Mouse (Mus musculus) colon, adult 2 months (tissue): Measurements from ENCODE around the gene Golgb1. TPM values are rescaled to one million over a fixed set of nuclear protein-coding genes. Genes with fewer than 3 reads are reported as not detected.

Experiments used
- polyA plus RNA-seq: library from polyadenylated mRNA; depleted of rRNA; stranded (reverse); fragments of >200 nt; gene quantifications from 2 replicates; pipeline ENCODE4 v1.2.3, GENCODE M21; 2012; rRNA removed

Golgb1 gene
- polyA plus RNA-seq = 67.1 and 97.2 TPM in 2 replicates

DNA sequence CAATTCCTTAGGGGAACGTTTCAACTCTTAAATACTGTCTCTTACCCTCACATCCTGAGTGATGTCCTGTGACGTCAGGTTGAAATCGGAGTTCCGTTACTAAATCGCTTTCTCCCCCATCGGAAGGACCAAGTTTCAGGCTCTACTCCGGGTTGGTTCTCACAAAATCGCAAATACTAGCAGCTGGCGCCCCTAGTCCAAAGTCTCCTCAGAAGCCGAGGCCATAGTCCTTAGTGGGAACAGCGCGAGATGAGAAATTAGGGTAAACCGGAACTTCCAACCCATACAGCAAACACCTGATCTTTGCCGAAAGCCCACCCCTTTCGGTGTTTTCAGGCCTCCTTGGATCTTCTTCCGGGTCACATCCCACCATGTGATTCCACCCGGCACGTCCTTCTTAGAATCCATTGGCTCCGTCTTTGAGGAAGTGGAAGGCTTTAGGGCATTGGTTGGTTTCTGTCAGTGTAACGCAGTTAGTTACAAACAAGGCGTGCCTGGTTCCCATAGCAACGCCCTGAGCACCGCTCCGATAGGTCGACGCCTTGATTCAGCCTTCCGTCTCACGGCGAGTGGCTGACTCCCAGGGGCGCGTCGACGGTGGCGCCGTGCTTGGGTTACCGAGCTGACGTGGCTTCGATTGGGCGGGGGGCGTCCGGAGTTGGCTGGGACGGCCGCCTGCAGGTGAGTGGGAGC lies at the start of gene Golgb1, which contains the start of gene Eaf2:
Gene Golgb1 (plus strand): TSS at position 558 of the 693 bp plus-strand sequence.
Gene Eaf2 (minus strand): TSS at position 421 of the 693 bp plus-strand sequence.

DNA sequence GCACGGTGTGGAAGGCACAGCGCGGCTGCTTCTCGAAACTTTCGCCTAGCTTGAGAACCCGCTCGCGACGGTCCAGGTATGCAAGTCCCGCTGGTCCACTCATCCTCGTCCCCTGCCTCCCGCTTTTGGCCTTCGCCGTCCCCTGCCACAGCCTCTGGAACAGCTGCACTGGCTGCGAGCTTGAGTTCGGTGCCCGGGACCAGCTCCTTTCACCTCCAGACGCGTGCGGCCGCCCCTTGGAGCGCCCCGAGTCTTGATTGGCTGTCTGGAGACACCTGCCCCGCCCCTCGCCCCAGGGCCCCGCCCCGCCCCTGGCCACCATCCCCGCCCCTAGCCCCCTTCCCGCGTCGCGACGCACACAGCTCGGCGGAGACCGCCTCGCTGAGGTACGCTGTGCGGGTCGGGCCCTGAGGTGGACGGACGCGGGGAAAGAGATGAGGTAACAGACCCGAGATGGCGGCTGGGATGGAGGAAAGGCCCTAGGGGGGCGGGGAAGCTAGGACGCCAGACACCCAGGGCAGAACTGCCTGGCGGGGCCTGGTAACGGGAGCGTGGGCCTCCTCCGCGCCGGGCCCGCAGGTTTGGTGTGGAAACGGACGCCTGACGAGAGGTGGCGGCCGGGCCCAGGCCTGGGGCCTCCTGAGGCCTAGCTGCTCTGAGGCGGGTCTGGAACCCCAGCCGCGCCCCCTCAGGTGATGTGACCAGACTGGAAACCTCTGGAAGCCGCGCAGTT lies 46.7 kb upstream of the Golgb1 start, which contains the start of gene Iqcb1:
Gene Iqcb1 (plus strand): TSS at position 332 of the 733 bp plus-strand sequence.

GRCm38 (mm10) chr16:36934841-36935620 lies 60.1 kb downstream of the Golgb1 start, which contains the start of gene Hcls1:
Hcls1 (plus strand) TSS chr16:36934983.

Other genes with a start within 250 kb of the Golgb1 start
- gene Cd86, start 209.1 kb upstream of the Golgb1 start, polyA plus RNA-seq = 0.52 and 0.78 TPM in 2 replicates
- gene Ildr1, start 181.2 kb upstream of the Golgb1 start, polyA plus RNA-seq = 175 and 200 TPM in 2 replicates
- 0.68 and 2.3 TPM in 2 replicates for gene Slc15a2, start 90.2 kb upstream of the Golgb1 start, polyA plus RNA-seq
- gene Iqcb1, start 46.8 kb upstream of the Golgb1 start, polyA plus RNA-seq = 0.23 and 0.71 TPM in 2 replicates
- 0.72 and 1.3 TPM in 2 replicates for gene Eaf2, start 137 bp upstream of the Golgb1 start, polyA plus RNA-seq
- 6.3 and 6.4 TPM in 2 replicates for gene Hcls1, start 59.8 kb downstream of the Golgb1 start, polyA plus RNA-seq
- gene Fbxo40, start 115.3 kb downstream of the Golgb1 start, polyA plus RNA-seq = not detected in 2 replicates
- 0.22 and 0.24 TPM in 2 replicates for gene Polq, start 136.6 kb downstream of the Golgb1 start, polyA plus RNA-seq